Mouse (Mus musculus) heart, embryonic 16.5 days (tissue): ENCODE measurements around the gene Nell1. TPM values are rescaled to one million over a fixed set of nuclear protein-coding genes. Genes with fewer than 3 reads are reported as not detected.

Source experiments
- ATAC-seq: fragments of 200-750 bp; cut with Nextera tagmentation; replicated peaks from 2 replicates; pipeline ENCODE4 v1.8.0; 2017; ENCODE audit warnings: moderate number of reproducible peaks; ENCODE audit not compliant: insufficient read depth, low FRiP score; ENCODE audit errors: extremely low read depth
- H3K27ac ChIP-seq: fragments of 300-500 bp; sonication (generic); 2 replicates; pipeline ENCODE4 v1.5.1; 2014; ENCODE audit warnings: mild to moderate bottlenecking, low read length, control low read depth, moderate library complexity
- H3K27me3 ChIP-seq: fragments of 300-500 bp; sonication (generic); 2 replicates; pipeline ENCODE4 v1.6.1; 2014; ENCODE audit warnings: low read length, mixed read lengths; ENCODE audit not compliant: control insufficient read depth, insufficient read depth
- H3K36me3 ChIP-seq: fragments of 300-500 bp; sonication (generic); 2 replicates; pipeline ENCODE4 v1.6.1; 2014; ENCODE audit not compliant: control insufficient read depth, insufficient read depth
- H3K4me1 ChIP-seq: fragments of 300-500 bp; sonication (generic); 2 replicates; pipeline ENCODE4 v1.6.1; 2014; ENCODE audit warnings: low read length, mixed read lengths; ENCODE audit not compliant: control insufficient read depth, insufficient read depth
- H3K4me2 ChIP-seq: fragments of 300-500 bp; sonication (generic); 2 replicates; pipeline ENCODE4 v1.6.1; 2014; ENCODE audit warnings: low read depth, mild to moderate bottlenecking, control low read depth, low read length
- H3K4me3 ChIP-seq: fragments of 300-500 bp; sonication (generic); 2 replicates; pipeline ENCODE4 v1.5.1; 2014; ENCODE audit warnings: mild to moderate bottlenecking, control low read depth, low read length
- H3K9ac ChIP-seq: fragments of 300-500 bp; sonication (generic); 2 replicates; pipeline ENCODE4 v1.6.1; 2014; ENCODE audit warnings: low read length, control low read depth
- H3K9me3 ChIP-seq: fragments of 300-500 bp; sonication (generic); replicated peaks from 2 replicates; pipeline ENCODE4 v1.6.1; 2016; ENCODE audit warnings: low read length; ENCODE audit not compliant: control insufficient read depth
- WGBS: fragments of 180-500 bp; shearing (Covaris S2); extraction: QIAGEN DNeasy Blood & Tissue Kit; methylation state at CpG from one replicate; pipeline ENCODE4 v1.1.7; 2014; 5-methylcytosine and 5-hydroxymethylcytosine counted together
- polyA plus RNA-seq: library from polyadenylated mRNA; unstranded; fragments of >200 nt; fragmentation: Nextera tagmentation; extraction: Ambion mirVana; gene quantifications from 2 replicates; pipeline ENCODE4 v1.2.1, GENCODE M21; 2015

Nell1 gene
- polyA plus RNA-seq, 1 experiment from 2014 or later, result 0.64 TPM

DNA sequence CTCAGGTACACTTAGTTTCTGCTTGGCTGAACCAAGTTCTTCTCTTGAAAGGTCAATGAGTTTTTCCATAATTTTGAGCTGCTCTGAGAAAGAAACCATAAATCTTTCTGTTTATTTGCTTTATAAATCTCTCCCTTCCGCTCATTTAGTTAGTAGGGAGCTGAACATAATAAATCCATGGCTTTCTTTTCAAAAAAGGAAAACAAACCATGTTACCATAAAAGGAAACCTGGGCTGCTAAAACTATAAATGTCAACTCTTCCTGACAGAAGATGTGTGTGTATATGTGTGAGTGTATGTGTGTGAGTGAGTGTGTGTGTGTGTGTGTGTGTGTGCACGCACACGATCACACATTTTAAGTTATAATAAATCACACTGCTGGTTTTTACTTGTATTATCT, 320.8 kb downstream of the Nell1 start:
- no peaks in the 10 kb centered on the region for H3K27me3 ChIP-seq
- no peak overlapping the region for H3K4me2 ChIP-seq
- no peaks in the 10 kb centered on the region for H3K9me3 ChIP-seq
- H3K36me3 ChIP-seq, result no peaks in the 10 kb centered on the region
- H3K4me3 ChIP-seq, result no peak overlapping the region
- WGBS, result 74% methylated on average over 3 of the region's 3 CpGs
- ATAC-seq, result no peak
- no peak overlapping the region for H3K9ac ChIP-seq
- no peaks in the 10 kb centered on the region for H3K4me1 ChIP-seq
- no peak overlapping the region for H3K27ac ChIP-seq

DNA sequence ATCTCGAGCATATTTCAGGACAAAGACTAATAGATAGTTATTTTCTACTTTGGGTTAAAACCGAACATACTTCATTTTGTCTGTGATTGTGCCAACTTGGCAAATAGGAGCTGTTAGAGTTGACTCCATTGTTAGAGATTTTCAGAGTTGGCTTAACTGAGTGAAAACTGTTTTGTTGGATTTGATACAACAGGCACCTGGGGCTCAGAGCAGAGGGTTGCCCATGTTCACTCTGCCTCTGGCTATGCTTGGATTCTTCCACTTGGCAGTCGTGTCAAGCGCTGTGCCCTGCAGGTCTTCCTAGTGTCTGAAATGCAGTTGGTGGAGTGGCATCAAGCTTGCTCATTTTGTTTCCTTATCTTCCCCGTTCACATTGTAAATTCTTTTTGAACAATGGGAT, 363.6 kb downstream of the Nell1 start:
- 68% methylated on average over 5 of the region's 5 CpGs for WGBS
- H3K4me1 ChIP-seq, result no peaks in the 10 kb centered on the region
- no peak overlapping the region for H3K4me2 ChIP-seq
- no peak overlapping the region for H3K4me3 ChIP-seq
- H3K9ac ChIP-seq, result no peak overlapping the region
- no peaks in the 10 kb centered on the region for H3K36me3 ChIP-seq
- no peaks in the 10 kb centered on the region for H3K27me3 ChIP-seq
- peaks cover 2% of the 10 kb centered on the region; the same call in 1 of the 2 replicates for H3K9me3 ChIP-seq
- no peak overlapping the region for H3K27ac ChIP-seq
- ATAC-seq, result no peak

DNA sequence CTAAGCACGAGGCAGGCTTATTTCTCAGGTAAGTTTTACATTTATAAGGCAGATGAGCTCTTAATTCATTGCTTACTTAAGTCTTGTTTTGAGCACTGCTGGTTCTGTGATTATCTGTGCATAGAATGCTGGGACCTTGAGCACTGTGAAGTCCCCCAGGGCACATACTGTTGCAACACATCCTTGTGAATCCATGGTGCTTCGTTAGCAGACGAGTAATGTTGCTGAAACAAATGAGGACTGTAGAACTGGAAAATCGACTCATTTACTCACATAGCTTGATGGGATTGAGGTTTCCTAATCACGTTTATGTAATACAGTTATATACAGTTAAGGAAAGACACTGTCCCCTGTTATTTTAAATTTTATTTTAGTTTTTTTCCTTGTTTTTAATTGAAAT, 364.1 kb downstream of the Nell1 start:
- no peak for ATAC-seq
- no peaks in the 10 kb centered on the region for H3K27me3 ChIP-seq
- H3K9me3 ChIP-seq, result peaks cover 2% of the 10 kb centered on the region; the same call in 1 of the 2 replicates
- no peak overlapping the region for H3K4me3 ChIP-seq
- H3K4me1 ChIP-seq, result no peaks in the 10 kb centered on the region
- no peaks in the 10 kb centered on the region for H3K36me3 ChIP-seq
- H3K4me2 ChIP-seq, result no peak overlapping the region
- 69% methylated on average over 5 of the region's 5 CpGs for WGBS
- H3K9ac ChIP-seq, result no peak overlapping the region
- H3K27ac ChIP-seq, result no peak overlapping the region

GRCm38 (mm10) chr7:50351564-50351963, 376.9 kb downstream of the Nell1 start:
- H3K36me3 ChIP-seq, result no peaks in the 10 kb centered on the region
- ATAC-seq, result no peak
- WGBS, result 54% methylated on average over 2 of the region's 2 CpGs
- H3K4me1 ChIP-seq, result no peaks in the 10 kb centered on the region
- H3K9me3 ChIP-seq, result no peaks in the 10 kb centered on the region
- no peak overlapping the region for H3K27ac ChIP-seq
- no peak overlapping the region for H3K4me3 ChIP-seq
- H3K9ac ChIP-seq, result no peak overlapping the region
- no peak overlapping the region for H3K4me2 ChIP-seq
- no peaks in the 10 kb centered on the region for H3K27me3 ChIP-seq

- H3K36me3 ChIP-seq, result no peaks in the 10 kb centered on the region
- no peaks in the 10 kb centered on the region for H3K9me3 ChIP-seq
- no peak overlapping the region for H3K27ac ChIP-seq
- H3K4me1 ChIP-seq, result no peaks in the 10 kb centered on the region
- no peak for ATAC-seq
- no peak overlapping the region for H3K4me3 ChIP-seq
- H3K4me2 ChIP-seq, result no peak overlapping the region
- H3K27me3 ChIP-seq, result no peaks in the 10 kb centered on the region
- WGBS, result 15% methylated on average over 2 of the region's 2 CpGs
- no peak overlapping the region for H3K9ac ChIP-seq
Measured at GRCm38 (mm10) chr7:50357213-50357612, 382.5 kb downstream of the Nell1 start.

DNA sequence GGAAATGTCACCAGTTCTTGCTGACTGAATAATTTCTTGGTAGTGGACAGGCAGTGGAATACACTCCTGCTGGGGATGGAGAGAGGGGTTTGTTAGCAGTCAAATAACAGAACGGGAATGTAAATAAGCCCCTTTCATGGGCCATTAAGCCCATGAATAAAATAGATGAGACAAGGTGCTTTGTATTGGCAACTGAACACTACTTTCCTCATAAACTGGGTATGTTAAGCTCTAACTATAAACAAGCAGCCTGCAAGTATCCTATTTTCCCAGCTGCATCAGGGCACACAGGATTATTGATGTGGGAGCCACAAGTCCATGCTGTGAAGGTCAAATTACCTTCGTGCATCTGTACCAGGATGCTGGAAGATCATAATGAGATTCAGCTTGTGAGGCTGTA, 387.4 kb downstream of the Nell1 start:
- 60% methylated on average over 2 of the region's 2 CpGs for WGBS
- Histone ChIP-seq H3K36me3 (no peaks in the 10 kb centered on the region), H3K4me3 (no peak overlapping the region), H3K27me3 (no peaks in the 10 kb centered on the region), H3K4me1 (no peaks in the 10 kb centered on the region), H3K27ac (no peak overlapping the region), H3K9me3 (no peaks in the 10 kb centered on the region), H3K9ac (no peak overlapping the region), H3K4me2 (no peak overlapping the region)
- no peak for ATAC-seq

GRCm38 (mm10) chr7:50374876-50375275, 400.2 kb downstream of the Nell1 start:
- no peak for ATAC-seq
- 71% methylated on average over 4 of the region's 4 CpGs for WGBS

DNA sequence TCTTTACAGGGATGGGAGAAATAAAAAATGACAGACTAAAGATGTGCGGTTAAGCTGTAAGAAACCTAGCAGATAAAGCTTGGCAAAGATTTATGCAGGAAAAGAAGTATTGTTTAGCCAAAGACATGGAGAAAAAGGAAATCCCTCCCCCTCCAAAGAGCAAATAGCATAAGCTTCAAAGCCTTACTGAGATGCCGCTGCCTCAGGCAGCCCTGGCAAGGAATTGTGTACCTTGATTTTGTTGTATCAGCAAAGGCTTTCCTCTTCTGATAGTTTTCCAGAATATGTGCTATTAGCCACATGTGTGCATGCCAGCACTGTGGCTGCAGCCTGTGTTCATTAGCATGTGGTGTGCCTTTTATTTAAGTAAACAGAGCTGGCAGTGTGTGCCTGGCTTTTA, 435.8 kb downstream of the Nell1 start:
- Histone ChIP-seq H3K9me3 (no peaks in the 10 kb centered on the region), H3K27me3 (no peaks in the 10 kb centered on the region), H3K4me1 (no peaks in the 10 kb centered on the region), H3K4me3 (no peak overlapping the region), H3K27ac (no peak overlapping the region), H3K4me2 (no peak overlapping the region), H3K9ac (no peak overlapping the region), H3K36me3 (no peaks in the 10 kb centered on the region)
- ATAC-seq, result no peak
- 55% methylated on average over 2 of the region's 2 CpGs for WGBS

More at GRCm38 (mm10) chr7:50374876-50375275, 400.2 kb downstream of the Nell1 start:
- Histone ChIP-seq H3K27me3 (no peaks in the 10 kb centered on the region), H3K9me3 (no peaks in the 10 kb centered on the region), H3K27ac (no peak overlapping the region), H3K4me2 (no peak overlapping the region), H3K9ac (no peak overlapping the region), H3K4me1 (no peaks in the 10 kb centered on the region), H3K4me3 (no peak overlapping the region), H3K36me3 (no peaks in the 10 kb centered on the region)

DNA sequence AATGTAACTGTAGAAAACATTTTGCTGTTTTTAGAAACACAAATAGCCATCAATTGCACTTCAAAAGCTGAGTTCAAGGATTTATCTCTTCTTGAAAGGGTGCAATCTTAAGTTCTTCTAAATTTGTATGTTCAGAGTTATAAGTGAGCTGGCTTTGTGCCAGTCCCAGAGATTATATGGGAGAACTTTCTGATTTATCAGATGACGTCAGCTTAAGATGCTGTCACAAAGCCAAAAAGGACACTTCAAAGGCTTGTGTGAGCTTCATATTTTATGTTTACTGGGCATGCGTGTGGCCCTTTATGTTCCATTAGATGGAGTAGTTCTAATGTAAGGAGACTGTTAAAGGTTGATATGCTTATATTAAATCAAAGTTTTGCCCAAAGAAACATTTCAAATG, 445.3 kb downstream of the Nell1 start:
- no peaks in the 10 kb centered on the region for H3K9me3 ChIP-seq
- H3K27ac ChIP-seq, result no peak overlapping the region
- no peak overlapping the region for H3K4me2 ChIP-seq
- H3K4me3 ChIP-seq, result no peak overlapping the region
- no peak for ATAC-seq
- no peaks in the 10 kb centered on the region for H3K4me1 ChIP-seq
- H3K9ac ChIP-seq, result no peak overlapping the region
- H3K27me3 ChIP-seq, result no peaks in the 10 kb centered on the region
- WGBS, result 52% methylated on average over 2 of the region's 2 CpGs
- no peaks in the 10 kb centered on the region for H3K36me3 ChIP-seq
